Mouse (Mus musculus) cerebellum, postnatal 25 days (tissue): Measurements from ENCODE around the gene Aamp.

Source experiments
- DNase-seq, 2 experiments: peaks; one replicate each; pipeline ENCODE4 v3.0.0; 2021; ENCODE audit warnings: mixed read lengths in 2 of 2

Aamp gene

DNA sequence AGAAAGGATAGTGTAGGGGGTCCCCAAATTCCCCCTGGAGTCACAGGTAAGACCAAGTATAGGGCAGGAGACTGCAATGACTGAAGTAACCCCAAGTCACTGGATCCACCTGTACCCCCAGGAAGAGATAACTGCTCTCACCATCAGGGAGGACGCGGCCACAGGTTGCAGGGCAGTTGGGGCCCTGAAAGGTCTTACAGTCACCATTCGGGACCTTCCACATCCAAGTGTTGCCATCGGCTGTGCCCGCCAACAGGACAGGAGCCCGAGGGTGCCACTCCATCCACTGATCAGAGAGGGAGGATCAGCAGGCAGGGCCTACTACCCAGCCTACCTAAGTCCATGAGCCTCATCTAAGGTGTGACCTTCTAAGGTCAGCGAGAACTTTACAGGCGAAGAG is 2.7 kb downstream of the Aamp start:
- DNase-seq = no peak

DNA sequence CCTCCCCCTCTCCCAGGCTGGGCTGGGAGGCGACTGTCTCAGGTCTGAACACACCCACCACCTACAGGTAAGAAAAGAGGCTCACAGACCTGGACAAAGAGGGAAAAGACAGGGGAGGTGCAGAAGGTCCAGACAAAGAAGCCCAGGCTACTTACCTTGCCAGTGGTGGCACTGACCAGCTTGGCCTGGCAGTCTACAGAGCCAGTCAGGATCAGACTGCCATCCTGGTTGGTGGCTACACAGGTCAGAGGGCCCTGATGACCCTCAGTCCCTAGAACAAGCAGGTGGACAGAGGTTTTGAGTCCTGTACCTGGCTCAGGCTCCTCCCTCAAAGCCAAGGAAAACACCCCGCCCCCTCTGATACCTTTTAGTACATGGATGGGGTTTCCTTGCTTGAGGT is 3.2 kb downstream of the Aamp start:
- no peak for DNase-seq

DNA sequence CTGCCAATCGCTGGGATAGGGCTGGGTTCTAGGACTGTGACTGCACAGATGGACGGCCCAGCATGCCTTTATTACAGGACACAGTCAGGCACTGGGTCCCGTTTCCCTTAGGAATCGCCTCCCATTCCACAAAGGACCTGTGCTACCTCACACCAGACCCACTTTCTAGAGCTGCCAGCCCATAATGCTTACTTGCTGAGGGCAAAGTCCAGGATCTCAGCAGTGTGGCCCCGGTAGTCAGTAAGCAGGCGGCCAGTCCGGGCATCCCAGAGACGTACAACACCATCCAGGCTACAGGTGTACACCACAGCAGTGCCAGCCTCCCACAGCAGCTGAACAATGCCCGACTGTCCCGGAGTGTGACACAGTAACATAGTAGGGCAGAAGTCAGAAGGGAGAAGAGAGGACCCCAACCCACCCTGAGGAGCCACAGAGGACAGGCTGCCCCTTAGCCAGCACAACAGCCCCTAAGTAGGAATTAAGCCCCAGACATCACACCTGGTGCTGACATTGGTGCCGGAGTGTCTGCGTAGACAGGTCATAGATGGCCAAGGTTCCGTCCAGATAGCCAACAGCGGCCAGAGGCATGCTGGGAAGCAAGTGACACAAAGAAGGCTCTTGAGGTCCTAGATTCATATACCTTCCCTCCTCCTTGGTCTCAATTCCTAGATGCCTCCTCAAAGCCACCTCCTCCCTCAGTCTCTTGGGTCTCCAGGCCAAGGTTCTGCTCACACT is 3.8 kb downstream of the Aamp start:
- no peak for DNase-seq

DNA sequence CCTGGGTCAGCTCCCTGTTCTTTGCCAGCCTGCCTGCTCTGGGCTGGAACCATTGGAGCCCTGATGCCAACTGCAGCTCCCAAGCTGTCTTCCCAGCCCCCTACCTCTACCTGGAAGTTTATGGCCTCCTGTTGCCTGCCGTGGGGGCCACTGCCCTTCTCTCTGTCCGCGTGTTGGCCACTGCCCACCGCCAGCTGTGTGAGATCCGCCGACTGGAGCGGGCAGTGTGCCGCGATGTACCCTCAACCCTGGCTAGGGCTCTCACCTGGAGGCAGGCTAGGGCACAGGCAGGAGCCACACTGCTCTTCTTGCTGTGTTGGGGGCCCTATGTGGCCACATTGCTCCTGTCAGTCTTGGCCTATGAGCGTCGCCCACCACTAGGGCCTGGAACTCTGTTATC is 5.5 kb downstream of the Aamp start:
- DNase-seq = no peak

DNA sequence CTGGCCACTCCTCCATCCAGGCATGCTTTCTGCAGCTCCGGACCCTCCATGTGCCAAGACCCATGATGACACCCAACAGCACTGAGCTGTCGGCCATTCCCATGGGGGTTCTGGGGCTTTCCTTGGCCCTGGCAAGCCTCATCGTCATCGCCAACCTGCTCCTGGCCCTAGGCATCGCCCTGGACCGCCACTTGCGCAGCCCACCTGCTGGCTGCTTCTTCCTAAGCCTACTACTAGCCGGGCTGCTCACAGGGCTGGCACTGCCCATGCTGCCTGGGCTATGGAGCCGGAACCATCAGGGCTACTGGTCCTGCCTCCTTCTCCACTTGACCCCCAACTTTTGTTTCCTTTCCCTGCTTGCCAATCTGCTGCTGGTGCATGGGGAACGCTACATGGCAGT is 6.0 kb downstream of the Aamp start, which contains the start of gene Gpbar1:
TSS of gene Gpbar1 (plus strand) at position 13 of the 400 bp plus-strand sequence.
- DNase-seq = no peak

DNA sequence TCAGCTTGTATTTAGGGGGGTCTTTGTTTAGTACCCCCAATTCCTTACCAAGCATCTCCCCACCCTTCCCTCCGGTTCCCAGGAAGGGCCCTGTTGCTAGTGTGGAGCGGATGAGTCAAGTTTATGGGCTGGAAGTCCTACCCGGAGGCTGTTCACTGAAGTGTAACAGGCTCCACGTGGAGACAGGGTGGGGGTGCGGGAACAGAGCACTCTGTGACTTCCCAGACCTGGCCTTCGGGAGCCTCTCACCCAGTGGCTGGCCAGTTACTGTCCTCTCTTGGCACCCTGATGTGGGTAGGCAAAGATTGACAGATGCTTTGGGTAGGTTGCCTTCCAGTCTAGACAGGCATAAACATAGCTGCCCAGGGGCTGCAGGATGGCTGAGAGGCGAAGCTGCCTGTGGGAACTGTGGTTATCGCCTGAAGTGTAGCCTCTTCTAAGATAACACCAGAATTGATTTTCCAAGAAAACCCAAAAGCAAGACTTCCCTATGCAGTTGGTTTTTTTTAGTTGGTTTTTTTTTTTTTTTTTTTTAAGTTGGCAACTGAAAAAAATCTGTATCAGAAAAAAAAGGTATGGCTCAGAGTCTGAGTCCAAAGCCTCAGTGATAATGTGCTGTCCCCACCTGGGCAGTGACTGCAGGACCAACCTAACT is 6.5 kb downstream of the Aamp start:
- no peak for DNase-seq

DNA sequence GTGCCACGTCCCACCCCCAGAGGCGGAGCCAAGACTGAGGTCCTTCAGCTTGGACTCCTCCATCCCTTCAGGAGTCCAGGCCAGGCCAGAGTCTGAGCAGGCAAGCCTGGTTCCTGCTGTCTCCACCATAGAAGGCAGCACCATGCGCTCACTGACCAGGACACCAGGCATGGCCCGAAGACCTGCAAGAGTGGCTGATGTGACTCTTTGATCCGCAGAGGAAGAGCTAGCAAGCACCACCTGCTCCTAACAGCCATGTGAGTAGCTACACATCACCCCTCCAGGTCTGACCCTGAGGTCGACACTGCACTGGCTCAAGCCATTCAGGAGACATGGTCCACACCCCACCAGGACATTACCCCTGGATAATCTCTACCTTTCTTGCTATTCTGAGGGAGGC is 7.5 kb downstream of the Aamp start:
- no peak for DNase-seq

DNA sequence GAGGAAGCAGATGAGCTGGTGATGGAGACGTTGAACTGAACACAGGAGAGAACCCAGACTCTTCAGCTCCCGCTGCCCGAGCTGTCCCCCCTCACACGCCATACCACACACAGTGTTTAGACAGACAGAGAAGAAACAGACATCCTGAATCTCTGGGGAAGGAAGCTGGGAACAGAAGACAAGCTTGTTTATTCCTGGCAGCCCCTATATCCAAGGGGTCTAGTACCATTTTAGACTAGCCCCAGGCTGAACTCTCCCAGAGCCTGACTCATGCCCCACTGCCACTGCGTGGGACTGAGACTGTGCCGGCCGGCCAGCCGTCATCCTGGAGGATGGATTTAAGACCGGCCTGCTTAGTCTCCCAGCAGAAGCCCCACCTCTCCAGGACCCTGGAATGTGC is 9.5 kb downstream of the Aamp start:
- no peak for DNase-seq

DNA sequence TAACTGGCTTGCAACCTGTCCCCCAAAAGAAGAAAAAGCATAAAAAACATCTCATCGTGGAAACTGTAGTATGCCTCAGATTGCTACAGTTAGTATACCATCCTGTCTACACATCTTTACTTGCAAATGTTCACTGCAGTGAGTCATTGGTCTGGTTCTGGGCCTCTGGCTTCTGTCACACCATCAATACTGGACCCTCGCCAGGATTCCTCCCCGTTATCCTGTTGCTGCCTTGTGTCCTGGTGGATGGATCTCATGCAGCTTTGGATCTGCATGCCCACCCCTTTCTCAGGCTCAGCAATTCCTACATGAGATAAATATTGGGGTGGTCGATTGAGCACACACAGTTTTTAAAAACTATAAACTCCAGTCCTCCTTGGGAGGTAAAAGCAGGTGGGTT is 12.9 kb downstream of the Aamp start:
- DNase-seq = no peak

DNA sequence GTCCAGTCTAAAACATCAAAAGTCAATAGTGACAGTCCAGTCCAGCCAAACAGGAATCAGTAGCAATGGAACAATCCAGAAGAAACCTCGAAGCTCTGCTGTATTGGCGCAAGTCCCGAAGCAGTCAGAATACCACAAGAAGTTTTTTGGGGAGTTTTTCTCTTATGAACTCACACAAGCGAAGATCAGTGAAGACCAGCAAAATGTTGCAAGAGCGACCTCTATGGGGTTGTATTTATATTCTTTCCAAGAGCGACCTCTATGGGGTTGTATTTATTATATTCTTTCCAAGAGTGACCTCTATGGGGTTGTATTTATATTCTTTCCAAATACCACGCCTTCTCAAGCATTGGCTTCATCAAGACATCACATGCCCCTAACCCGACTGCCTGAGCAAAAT is 15.8 kb downstream of the Aamp start:
- no peak for DNase-seq

DNA sequence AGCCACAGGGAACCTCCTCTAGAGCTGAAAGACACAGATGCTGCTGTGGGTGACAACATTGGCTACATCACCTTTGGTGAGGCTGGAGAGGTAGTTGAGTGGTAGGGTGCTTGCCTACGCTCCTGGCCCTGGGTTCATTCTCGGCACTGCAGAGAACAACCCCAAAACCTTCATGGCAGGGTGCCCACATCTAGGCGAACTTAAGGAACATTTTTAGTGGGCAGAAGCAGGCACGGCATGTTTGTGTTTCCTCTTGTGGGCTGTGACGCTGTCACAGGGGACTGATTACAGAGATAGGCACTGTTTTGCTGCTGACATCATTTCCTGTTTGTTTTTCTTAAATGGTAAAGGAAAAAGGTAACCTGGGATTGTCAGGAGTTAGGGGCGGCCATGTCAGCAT is 22.0 kb downstream of the Aamp start:
- no peak for DNase-seq

DNA sequence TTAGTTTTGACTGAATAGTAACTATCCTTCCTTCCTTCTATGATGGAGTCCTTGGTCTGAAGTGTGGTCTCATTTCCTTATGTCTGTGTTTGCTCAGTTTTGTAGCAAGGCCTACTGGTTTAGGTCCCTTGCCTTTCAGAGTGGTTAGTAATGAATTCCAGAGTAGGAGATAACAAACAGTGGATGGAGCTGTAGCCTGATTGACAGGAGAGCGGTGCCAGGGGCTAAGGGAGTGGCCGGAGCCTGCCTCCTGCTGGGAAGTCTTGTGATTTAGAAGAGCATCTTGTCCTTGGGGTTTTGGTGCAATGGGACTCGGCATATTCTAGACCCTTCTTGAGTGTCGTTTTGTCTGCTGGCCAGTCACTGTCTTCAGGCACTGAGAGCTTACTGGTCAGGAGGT is 27.8 kb downstream of the Aamp start:
- DNase-seq = no peak

DNA sequence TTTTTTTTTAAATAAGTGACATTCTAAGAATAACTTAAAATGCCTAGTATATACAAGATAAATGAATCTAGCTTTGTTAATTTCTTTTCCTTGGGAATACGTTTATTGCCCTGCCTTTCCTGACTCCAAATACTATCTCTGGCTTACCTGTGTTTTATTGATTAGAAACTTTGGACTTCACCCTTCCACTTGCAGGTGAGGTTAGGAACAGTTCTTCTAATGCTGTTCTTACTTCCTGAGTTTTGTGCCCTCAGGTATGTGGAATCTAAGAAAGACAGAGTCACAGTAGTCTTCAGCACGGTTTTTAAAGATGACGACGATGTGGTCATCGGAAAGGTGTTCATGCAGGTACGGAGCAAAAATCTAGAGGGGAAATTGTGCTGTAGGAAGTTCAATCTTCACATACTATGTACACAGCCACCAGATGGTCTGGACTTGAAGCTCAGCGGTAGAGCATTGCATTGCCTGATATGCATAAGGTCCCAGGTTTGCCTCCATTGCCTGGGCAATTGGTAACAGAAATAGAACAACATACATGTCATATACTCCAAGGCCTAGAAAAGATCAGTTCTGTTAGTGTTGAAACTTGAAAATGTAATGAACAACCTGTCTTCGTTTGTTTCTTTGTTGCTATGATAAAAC is 28.7 kb downstream of the Aamp start:
- DNase-seq = no peak

DNA sequence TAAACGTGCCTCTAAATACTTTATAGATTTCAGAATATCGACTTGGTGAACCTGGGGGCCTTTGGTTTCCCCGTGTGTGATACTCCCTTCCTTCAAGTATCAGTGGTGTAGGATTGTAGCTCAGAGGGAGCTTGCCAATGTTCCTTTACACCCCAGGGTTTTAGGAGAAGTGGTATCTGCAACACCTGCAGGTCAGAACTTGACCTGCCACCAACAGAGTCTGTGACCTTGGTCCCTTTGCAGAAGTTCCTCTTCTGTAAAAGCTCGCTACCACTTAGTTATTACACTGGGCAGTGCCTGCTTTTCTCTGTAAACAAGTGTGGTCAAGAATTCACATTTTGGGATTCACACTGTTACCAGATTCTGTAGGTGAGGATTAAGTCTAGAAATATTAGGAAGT is 34.4 kb downstream of the Aamp start:
- no peak for DNase-seq

DNA sequence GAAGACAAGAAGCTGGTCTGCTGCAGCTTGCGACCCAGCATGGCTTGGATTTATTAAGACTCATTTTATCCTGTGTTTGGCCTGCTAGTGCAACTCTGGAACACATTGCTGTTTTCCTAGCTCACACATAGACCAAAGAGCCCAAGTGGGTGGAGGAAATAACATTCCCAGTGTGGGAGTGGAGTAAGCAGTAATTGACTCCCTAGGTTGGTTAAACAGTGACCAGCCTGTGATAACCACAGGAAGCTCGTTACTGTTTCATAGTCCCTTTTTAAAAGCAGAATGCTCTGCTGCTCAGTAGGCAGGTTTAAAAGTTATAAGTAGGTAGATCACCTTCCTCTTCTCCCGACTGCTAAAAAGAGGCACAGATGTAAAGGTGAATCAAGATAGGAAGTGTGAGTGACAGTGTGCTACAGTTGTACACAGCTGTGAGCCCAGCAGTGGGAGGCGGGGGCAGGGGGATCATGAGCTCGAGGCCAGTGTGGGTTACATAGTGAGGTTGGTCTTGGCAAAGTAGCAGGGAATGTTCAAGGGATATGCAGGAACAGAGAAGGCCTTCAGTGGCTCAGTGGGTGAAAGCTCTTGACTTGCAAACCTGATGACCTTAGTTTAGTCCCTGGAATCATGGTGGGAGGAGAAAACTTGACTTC is 35.1 kb downstream of the Aamp start:
- DNase-seq = no peak

DNA sequence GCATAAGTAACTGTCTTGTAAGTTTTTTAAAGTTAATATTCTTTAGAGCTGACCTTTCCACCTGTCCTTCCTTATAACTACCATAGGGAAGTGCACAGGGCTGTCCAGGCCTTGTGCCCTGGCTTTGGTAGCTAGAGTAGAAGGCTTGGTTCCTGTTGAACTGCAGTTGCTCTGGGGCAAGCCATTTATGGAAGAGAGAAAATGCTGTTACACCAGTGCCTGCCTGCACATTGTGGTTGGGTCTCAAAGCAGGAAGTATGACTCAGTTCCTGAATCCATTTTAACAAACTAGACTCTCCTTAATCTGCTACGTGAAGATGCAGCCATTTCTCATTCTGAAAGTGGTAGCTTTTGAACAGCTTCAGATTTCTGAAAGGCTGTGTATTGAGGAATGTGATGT is 35.7 kb downstream of the Aamp start:
- DNase-seq = no peak

DNA sequence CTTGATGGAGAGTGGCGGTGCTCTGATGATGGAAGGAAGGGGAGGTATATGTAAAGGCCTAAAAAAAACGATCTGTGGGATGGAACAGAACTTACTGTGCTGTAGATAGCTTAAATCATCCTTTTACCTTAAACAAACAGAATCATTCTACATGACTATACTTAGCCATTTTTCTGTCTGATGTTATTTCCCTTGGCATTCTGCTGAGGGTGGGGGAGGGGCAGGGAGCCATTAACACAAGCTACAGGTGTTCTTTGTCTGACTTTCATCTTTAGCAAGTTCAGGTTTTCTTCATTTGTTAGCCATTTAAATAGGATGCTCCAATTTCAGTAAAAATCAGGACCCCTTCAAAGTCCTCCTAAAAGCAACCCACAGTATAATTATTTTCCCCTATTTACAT is 39.0 kb downstream of the Aamp start:
- DNase-seq = no peak

DNA sequence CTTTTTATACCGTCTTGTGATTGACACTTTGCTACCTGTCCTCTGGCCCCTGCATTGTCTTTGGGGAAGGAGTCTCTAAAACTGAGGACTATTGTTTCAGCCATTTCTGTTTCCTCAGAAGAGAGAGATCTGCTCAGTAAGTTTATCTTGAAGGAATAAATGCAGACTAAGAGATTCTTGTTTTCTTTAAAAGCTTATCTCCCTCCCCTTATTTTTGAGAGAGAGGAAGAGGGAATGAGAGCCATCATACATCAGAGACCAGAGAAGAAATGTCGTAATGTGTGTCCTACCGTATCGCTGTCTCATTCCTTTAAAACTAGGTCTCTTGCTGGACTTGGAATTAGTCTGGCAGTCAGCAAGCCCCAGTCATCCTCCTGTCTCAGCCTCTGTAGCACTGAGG is 43.7 kb downstream of the Aamp start:
- DNase-seq = no peak

DNA sequence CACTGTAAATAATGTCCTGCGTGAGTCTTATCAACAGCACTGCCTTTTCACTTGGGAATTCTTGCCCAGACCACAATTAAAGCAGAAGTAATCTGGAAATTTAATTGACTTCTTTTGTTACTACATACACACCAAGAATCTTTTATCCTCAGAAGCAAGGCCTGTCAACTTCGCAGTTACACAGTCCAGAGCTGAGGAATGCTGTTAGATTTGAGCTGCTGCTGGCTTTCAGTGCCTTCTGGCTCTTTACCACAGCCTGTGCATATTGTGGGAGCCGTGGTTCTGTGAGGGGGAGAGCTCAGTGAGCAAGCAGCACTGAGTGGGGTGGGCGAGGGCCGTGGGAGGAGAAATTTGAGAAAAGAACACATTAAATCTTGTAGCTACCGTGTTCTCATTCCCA is 44.2 kb downstream of the Aamp start:
- no peak for DNase-seq

DNA sequence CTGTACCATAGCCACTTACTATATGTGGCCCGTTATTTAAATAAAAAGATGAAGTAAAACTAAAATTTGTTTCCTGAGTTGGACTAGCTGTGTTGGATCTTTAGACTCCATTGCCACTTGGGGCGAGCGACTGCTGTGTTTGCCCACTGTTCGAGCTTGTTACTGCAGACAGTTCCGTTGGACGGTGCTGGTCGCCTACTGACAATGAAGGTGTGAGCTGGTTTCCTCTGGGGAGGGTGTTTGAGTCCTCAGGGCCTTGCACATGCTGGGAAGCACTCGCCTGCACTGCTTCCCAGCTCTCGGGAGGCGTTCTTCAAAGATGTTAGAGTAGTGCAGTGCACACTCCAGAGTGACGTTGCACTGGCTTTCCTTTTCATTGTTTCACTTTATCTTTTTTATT is 44.9 kb downstream of the Aamp start:
- peak in 1 of 2 experiments; percentile 14 for DNase-seq

DNA sequence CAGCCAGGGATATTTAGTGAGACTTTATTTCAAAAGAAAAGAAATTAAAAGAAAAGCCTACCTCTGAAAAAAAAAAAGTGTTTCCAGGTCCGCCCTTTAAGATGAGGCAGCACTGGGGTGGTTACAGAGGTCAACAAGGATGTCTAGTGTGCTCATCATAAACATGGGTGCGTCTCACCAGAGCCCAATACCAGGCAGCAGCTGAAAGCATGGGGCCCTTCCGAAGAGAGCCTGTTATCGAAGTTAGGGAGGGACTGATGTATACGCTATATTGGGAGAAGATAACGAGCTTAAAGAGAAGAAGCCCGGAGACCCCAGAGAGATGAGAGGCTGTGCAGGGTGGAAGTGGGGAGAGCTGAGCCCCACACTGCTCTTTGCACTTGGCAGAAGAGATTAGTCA is 45.4 kb downstream of the Aamp start:
- no peak for DNase-seq

DNA sequence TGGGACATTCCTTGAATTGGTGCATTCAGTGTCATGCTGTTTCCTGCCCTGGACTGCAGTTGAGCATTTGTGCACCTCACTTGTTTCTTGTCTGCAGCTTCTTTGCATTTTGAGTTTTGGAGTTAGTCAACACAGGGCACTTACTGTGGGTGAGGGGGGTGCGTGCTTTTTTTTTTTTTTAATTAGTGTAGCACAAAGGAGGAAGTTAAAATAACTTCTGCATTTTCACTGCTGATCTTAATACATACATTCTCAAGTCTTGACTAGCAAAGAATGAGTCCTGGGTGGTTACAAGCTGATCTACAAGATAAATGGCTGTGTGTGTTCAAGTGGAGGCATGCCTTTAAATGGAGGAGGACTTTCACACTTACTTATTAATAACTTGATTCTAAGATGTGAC is 46.4 kb downstream of the Aamp start:
- no peak for DNase-seq

DNA sequence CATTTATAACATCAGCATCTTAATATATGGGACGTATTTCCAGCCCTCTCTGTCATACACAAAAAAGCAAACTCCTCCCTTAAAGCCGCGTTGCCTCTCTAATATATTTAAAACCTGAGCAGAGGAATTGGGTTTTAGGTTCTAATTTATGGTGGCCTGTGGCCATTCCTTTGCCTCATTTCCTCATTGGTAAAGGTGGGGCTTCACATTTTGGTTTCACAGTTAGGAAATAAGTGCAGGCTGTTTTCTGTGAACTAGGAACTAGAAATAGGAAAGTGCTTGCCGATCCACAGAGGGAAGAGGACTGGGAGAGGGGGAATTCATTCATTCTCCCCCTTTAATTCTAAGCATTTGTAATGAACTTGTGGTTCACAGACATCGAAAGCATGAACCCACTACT is 46.9 kb downstream of the Aamp start:
- no peak for DNase-seq
